Mouse (Mus musculus) 3T3-L1 (cell line): ENCODE measurements around the gene Dbr1.
A peak's percentile ranks its signal among the peaks of the same experiment; 100 is the strongest.
"Not testable (repeated sequence)": the region's sequence is repeated elsewhere in the genome, so short reads cannot be mapped to it uniquely, and the experiment has no call there.

Source experiments
- DNase-seq: peaks from one replicate; pipeline ENCODE4 v3.0.0-alpha.2; 2015; ENCODE audit warnings: low read depth, low spot score

The Dbr1 gene

DNA sequence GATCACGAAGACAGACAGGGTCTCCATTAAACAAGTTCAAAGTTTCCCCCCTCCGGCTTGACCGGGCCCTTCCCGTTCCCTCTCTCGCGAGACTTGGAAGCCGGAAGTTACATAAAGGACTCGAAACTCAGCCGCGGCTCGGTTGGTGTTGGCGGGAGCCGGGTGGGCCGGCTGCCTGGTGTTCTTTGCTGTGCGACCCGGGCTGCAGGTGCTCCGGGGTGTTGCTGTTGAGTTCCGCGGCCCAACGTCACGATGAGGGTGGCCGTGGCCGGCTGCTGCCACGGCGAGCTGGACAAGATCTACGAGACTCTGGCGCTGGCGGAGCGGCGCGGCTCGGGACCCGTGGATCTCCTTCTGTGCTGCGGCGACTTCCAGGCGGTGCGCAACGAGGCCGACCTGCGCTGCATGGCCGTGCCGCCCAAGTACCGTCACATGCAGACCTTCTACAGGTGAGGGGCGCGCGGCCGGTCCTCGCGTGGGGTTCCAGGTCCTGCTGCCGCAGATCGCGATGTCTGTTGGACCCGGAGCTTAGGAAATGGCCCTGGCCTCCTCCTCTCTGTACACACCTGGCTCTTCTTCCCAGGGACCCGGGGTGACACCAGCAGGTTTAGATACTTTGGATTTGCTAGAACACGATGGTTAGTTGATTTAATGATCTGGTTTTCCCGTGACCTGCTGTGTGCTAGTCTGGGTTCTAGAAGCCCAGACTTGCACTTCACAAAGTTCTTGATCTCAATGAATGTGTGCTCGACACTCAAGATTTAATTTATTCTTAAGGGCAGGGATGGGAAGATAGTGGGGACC lies at the start of gene Dbr1:
Gene Dbr1 (plus strand): TSS at position 123 of the 804 bp plus-strand sequence.
- peak; percentile 91 for DNase-seq

DNA sequence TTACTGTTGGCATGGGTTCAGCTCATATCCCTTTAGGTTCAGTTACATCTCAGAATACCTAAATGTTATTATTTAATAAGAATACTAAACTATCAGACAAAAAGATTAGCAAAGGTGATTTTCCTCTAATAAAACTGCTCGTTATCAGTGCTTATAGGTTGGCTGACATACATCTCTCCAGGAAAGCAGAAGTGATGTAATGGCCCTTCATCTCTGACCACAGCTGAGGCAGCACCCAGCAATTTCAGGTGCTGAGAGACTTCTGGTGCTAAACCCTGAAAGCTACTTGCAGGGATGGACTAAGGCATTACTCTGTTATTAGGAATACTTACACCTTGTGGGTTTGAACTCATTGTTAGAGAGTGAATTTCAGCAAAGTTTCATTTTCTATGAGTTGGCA lies 43.7 kb upstream of the Dbr1 start:
- DNase-seq, result no peak

DNA sequence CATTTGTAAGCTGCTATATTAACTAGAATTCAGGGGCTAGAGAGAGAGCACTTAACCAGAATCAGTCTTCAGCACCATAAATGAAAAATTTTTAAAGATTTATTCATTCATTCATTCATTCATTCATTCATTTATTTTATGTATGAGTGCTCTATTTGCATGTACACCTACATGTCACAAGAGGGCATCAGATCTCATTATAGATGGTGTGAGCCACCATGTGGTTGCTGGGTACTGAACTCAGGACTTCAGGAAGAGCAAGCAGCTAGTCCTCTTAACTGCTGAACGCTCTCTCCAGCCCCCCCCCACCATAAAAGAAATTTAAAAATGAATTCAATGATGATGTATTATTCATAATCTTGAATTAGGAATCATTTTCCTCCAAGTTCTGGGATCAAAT lies 29.3 kb upstream of the Dbr1 start:
- DNase-seq, result peak; percentile 32

- DNase-seq, result no peak
These were observed 23.5 kb upstream of the Dbr1 start for GRCm38 (mm10) chr9:99552068-99552467.

DNA sequence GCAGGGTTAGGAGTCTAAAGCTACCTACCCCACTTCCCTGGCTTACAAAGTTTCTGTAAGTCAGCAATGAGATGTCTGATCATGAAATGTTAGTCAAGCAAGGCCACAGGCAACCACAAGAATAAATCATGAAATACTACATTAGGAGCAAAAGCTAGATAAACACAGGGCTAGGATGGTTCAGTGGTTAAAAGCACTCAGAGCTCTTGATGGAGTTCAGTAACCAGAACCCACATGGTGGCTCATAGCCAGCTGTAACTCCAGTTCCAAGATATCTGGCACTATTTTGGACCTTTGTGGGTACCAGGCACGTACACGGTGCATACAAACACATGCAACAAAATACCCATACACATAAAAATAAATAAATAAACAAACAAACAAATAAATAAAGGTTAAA lies 22.6 kb upstream of the Dbr1 start:
- DNase-seq, result no peak

DNA sequence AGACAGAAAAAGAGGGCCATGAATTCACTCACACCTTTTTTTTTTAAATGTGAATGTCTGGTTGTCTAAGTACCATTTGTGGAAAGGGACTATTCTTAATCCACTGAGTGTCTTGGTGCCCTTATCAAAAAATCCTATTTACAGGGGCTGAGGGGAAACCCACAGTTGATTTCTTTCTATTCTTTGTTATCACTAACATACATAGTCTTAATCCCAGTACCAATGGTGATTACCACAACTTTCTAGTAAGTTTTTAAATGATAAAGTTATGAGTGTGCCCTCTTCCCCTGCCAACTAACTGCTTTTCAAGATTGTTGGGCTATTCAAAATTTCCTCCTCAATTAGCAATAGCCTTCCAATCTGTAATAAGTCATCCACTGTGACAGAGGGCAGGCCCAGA lies 21.5 kb upstream of the Dbr1 start:
- DNase-seq, result no peak

GRCm38 (mm10) chr9:99555253-99555652 lies 20.3 kb upstream of the Dbr1 start:
- DNase-seq, result no peak

GRCm38 (mm10) chr9:99557580-99558300 lies 17.9 kb upstream of the Dbr1 start:
- DNase-seq, result no peak

DNA sequence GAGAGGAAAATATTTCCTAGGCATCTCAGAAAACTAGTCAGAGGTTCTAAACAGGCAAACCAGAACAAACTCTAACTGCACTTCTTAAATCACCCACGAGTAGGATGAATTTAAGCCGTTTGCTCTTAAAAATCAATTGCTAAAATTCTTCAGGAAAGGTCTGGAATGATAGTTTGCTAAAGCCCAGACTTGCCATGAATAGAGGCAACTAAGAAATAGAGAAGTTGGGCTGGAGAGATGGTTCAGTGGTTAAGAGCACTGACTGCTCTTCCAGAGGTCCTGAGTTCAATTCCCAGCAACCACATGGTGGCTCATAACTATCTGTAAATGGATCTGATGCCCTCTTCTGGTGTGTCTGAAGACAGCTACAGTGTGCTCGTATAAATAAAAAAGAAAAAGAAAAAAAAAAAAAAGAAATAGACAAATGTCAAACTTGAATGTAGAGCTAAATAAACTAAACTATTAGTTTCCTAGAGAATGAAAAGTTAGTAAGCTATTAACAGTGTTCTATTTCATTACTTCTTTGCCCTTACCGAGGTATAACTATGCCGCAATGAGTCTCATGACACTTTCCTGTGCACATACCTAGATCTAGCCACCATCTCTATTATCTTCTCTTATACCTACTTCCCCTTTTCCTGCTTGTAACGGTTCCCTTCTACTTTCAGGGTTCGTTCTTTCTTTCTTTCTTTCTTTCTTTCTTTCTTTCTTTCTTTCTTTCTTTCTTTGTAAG lies 16.6 kb upstream of the Dbr1 start:
- DNase-seq, result no peak

DNA sequence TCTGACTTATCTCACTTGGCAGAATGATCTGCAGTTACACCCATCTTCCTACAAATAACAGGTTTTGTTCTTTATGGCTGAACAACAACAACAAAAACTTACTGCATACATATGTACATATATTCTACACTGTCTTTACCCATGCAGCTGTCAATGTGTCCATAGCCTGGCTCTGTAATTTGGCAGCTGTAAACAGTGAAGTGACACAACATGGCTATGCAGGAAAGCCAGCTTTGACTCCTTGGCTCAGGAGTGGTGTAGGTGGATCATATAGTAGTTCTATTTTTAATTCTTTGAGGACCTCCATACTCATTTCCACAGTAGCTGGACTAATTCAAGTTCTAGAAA lies 16.1 kb upstream of the Dbr1 start:
- no peak for DNase-seq

DNA sequence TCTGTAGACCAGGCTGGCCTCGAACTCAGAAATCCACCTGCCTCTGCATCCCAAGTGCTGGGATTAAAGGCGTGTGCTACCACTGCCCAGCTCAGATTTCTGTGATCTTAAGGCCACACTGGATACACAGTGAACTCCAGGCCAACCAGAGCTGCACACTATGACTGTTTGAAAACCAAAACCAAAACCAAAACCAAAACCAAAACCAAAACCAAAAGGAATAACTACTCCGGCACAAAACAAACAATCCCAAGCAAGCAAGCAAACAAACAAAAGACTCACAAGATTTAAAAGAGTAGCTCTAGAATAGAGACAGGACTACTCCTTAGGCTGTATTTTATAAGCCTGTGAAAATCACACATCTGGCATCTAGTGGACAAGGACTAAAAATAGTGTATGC lies 15.2 kb upstream of the Dbr1 start:
- DNase-seq, result peak; percentile 39

- DNase-seq, result peak; percentile 56
These were observed 11.9 kb upstream of the Dbr1 start for GRCm38 (mm10) chr9:99563714-99564113.

GRCm38 (mm10) chr9:99568023-99568346 lies 7.6 kb upstream of the Dbr1 start:
- DNase-seq, result peak; percentile 60

GRCm38 (mm10) chr9:99568347-99569070 lies 7.1 kb upstream of the Dbr1 start, which contains the start of gene Armc8:
TSS of gene Armc8 (minus strand) at chr9:99568899.
- DNase-seq, result peak; percentile 87

GRCm38 (mm10) chr9:99569071-99569397 lies 6.6 kb upstream of the Dbr1 start:
- no peak for DNase-seq

GRCm38 (mm10) chr9:99580655-99581054 lies 5.1 kb downstream of the Dbr1 start:
- DNase-seq, result peak; percentile 85

DNA sequence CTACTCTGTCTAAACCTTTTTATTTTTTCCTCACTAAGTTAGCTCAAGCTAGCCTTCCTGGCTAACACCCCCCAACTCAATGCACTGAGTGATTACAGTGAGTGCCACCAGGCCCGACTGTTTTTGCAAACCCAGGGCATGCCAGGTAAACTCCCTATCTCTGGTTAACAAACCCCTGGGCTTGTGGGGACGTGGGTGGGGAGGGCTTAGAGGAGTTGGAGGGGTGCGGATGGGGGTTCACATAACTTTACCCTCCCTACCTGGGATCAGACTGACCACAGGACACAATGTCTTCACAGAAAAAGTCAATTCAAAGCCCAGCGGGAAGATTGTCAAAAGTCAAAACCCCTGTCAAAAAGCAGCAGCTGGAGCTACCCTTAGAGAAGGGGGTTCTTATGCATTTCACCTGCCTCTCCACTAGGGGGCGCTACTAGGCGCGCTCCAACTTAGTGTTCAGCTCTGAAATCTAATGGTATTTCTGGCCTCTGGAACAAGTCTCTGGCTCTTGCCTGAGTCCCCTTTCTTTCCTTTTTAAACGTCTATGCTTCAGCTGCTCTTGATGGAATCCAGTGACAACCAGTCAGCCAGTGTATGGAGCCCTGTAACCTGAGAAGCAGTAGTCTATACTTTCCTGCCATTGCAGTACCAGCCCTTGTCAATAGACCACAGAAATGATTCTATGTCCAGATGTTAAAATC lies 12.1 kb downstream of the Dbr1 start:
- peak; percentile 72 for DNase-seq

- no peak for DNase-seq
These were observed 15.5 kb downstream of the Dbr1 start for GRCm38 (mm10) chr9:99591144-99591543.

- not testable (repeated sequence) for DNase-seq
These were observed 23.5 kb downstream of the Dbr1 start for GRCm38 (mm10) chr9:99599127-99599526.

DNA sequence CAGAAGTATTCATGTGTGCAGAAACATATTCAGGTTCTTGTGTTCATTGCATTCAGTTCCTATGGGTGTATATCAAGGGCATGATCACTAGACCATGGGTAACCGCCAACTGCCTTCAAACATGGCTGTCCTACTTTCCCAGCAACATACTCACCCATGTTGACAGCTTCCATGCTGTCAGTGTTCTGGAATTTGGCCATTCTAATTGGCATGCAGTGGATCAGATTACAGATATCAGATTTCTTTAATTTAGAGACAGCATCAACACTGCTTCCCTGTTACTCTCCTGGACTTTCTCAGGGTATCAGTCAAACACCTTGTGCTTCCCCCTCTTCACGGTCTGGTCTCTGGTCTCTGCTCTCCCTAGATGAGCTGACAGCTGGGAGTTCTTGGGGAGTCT lies 28.0 kb downstream of the Dbr1 start:
- DNase-seq, result peak; percentile 51

GRCm38 (mm10) chr9:99612202-99612601 lies 36.6 kb downstream of the Dbr1 start, which contains the start of gene A4gnt:
TSS of gene A4gnt (plus strand) at chr9:99612502.
- no peak for DNase-seq
